Mouse (Mus musculus) splenic B cell, adult 2 months (primary cell): ENCODE data around the gene Meis1.

ENCODE experiments used
- DNase-seq: peaks from one replicate; pipeline ENCODE4 v3.0.0-alpha.2; 2011; ENCODE audit warnings: low read depth, low spot score
- H3K27me3 ChIP-seq: 2 replicates; pipeline ENCODE4 v1.6.1; 2012; ENCODE audit warnings: mild to moderate bottlenecking, low read length, moderate library complexity, mixed read lengths; ENCODE audit not compliant: control insufficient read depth, poor library complexity, insufficient read depth, severe bottlenecking
- H3K36me3 ChIP-seq: 2 replicates; pipeline ENCODE4 v1.6.1; 2012; ENCODE audit warnings: mild to moderate bottlenecking, low read length, moderate library complexity, mixed read lengths; ENCODE audit not compliant: control insufficient read depth, poor library complexity, insufficient read depth, severe bottlenecking

The Meis1 gene

DNA sequence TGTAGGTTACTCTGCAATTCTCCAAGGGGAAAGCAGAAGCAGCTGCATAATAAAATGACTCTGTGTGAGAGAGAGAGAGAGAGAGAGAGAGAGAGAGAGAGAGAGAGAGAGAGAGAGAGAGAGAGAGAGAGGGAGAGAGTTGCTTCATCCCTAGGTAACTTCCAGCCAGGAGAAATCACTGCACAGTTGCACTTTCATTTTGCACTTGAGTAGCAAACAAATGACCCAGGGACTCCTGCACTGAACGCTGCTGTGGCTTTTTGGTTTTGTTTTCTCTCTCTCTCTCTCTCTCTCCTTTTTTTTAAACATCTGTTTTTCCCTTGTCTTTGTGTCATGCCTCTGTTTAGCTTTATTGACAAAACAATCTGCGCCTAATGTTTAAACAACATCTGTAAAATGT lies 118.3 kb downstream of the Meis1 start:
- H3K27me3 ChIP-seq, result no peaks in the 10 kb centered on the region
- H3K36me3 ChIP-seq, result no peaks in the 10 kb centered on the region
- no peak for DNase-seq

DNA sequence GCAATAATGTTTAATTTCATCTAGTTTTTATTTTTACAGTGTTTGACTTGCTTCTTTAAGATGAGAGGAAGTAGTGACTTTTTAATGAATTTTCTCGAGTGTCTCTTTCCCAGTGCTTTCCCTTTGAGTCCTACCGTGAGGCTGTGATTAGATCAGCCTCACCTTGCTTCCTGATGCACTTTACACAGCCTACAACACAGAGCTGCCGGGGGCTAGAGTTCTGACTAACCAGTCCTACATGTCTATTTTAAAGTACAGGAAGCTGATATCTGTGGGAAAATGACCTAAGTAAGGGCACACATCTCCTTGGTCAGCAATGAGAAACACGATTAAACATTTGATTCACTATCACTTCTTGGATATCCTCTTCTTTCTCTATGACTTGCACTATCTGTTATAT lies 119.9 kb downstream of the Meis1 start:
- Histone ChIP-seq H3K36me3 (no peaks in the 10 kb centered on the region), H3K27me3 (no peaks in the 10 kb centered on the region)
- DNase-seq, result no peak

DNA sequence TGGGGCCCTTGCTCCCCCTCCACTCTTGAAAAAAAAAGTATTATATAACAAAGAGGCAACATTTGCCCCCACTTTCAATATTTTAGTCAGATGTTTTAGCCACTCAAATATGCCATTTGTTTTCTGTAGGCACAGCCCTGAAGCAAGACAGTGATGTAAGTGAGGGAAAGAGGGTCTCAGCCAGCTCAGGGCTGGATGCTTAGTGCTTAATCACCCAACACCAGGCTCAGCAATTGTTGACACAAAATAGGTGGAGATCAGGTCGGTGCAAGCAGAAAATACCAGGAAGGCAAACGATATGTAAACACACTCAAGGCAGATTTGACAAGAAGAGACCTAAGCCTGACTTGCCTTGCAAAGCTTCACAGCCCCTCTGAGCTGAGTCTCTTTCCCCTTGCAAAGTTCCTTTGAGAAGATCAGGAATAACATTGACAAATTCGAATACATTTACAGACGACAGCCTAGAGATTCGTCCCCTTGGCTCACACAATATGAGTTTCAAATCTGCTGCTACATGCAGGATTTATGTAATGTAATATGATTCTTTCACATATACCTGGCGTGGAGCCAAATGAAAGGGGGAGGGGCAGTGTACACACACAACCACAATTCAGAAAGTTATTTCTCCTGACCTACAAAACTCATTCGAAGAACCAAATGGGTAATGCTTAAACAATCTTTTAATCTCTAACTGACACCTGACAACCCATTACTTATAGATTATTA lies 120.7 kb downstream of the Meis1 start:
- no peak for DNase-seq
- no peaks in the 10 kb centered on the region for H3K36me3 ChIP-seq
- no peaks in the 10 kb centered on the region for H3K27me3 ChIP-seq

GRCm38 (mm10) chr11:18897250-18897649 lies 121.5 kb downstream of the Meis1 start:
- Histone ChIP-seq H3K36me3 (no peaks in the 10 kb centered on the region), H3K27me3 (no peaks in the 10 kb centered on the region)
- DNase-seq, result no peak

DNA sequence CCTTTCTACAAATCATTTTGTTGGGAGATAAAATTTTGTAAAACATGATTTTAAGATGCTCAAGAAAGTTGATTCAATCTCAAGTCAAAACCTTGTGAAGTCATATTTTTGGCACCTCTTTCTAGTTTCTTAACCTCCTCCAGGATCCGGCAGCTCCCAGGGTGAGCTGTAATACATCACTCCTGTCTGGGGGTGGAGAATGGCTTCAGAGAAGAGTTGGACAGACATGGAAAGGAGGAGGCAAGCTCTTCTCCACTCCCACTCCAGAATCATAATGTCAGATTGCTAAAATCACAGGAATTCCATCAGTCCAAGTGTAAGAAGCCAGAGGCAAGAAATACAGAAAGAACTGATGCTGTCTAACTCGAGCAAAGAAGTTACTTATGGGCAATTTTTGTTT lies 126.3 kb downstream of the Meis1 start:
- Histone ChIP-seq H3K36me3 (no peaks in the 10 kb centered on the region), H3K27me3 (no peaks in the 10 kb centered on the region)
- no peak for DNase-seq

DNA sequence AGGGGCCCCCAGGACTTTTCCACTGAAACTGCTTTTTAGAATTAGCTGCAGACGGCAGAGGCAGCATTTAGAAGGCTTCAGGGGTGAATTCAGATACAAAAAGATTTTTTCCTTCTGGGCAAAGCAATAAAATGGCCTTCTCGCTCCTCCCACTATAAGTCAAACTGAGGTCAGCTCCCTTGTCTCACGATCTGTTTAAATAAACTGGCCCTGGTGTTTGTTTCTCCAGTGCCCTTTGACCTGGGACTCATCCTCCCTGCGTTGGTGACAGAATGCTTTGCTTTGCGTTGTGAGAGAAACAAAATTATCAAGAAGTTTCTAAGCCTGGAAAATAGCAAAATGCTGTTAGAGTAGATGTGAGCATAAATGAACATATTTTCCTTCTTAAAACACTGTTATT lies 129.6 kb downstream of the Meis1 start:
- no peak for DNase-seq
- no peaks in the 10 kb centered on the region for H3K36me3 ChIP-seq

DNA sequence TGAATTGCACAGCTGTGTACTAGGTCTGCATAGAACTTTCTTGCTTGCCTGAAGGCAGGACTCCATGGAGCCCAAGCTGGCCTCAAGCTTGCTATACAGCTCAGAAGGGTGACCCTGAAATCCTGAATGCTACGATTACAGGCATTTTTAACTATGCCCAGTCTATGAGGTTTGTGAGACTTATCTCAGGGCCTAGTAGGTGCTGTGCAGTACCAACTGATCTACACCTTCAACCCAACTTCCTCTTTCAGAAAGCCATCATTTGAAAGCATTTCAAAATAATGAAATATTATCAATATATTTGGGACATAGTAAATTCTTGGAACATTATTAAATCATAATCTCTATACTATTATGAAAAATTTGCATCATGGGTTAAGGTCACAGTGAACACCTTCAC lies 130.1 kb downstream of the Meis1 start:
- no peaks in the 10 kb centered on the region for H3K36me3 ChIP-seq
- no peaks in the 10 kb centered on the region for H3K27me3 ChIP-seq
- DNase-seq, result no peak

More for the DNA sequence above, 129.6 kb downstream of the Meis1 start:
- no peaks in the 10 kb centered on the region for H3K27me3 ChIP-seq

- Histone ChIP-seq H3K27me3 (no peaks in the 10 kb centered on the region), H3K36me3 (no peaks in the 10 kb centered on the region)
- no peak for DNase-seq
These were observed 133.0 kb downstream of the Meis1 start for GRCm38 (mm10) chr11:18885729-18886325.

DNA sequence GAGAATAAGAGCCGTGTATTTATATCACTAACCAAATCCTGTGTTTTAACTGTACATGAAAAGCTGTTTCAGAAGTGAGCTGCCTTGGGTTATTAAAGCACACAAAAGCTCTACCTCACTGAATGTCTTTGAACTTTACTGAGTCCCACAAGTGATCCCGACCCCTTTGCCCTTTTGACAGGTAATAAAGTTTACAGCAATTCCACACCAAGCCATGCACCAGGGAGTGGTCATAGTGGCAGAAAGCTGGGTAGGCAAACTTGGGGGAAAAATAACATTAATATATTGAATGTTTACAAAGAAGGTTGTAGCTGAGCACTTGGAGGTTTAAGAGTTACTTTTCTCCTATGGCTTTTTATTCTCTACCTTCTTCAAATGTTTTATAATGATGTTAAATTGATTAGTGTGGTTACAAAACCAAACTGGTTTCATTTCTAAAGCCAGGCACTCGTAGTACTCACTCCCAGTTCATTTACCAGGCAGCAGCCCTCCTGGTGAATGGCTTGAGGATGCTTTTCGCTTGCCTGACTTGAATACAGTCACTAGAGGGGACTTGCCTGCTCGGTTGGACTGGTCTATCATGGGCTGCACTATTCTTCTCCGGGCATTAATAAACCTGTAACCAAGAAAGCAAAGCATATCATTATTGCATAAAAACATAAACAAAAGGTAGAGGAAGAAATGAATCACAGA lies 133.6 kb downstream of the Meis1 start:
- H3K36me3 ChIP-seq, result no peaks in the 10 kb centered on the region
- no peaks in the 10 kb centered on the region for H3K27me3 ChIP-seq
- no peak for DNase-seq

GRCm38 (mm10) chr11:18883987-18884386 lies 134.8 kb downstream of the Meis1 start:
- H3K27me3 ChIP-seq, result no peaks in the 10 kb centered on the region
- DNase-seq, result no peak
- H3K36me3 ChIP-seq, result no peaks in the 10 kb centered on the region

DNA sequence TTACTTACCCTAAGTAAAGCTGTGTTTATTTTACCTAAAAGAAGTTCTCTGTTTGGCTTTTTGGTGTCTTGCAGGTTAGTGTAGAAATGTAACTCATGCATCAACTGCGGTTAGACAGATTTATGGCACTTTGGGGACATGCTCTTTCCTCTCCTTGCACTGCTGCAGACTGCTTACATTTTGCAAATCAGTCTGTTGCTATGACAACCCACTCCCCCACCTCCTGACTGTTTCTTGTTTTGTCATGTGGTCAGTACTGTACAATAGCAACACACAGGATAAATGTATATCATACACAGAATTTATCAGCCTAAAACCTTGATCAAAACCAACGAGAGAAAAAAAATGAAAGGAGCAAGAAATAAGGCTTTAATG lies 135.3 kb downstream of the Meis1 start:
- Histone ChIP-seq H3K36me3 (no peaks in the 10 kb centered on the region), H3K27me3 (no peaks in the 10 kb centered on the region)
- DNase-seq, result peak; percentile 3

GRCm38 (mm10) chr11:18882747-18883506 lies 135.9 kb downstream of the Meis1 start:
- DNase-seq, result no peak
- Histone ChIP-seq H3K36me3 (no peaks in the 10 kb centered on the region), H3K27me3 (no peaks in the 10 kb centered on the region)

GRCm38 (mm10) chr11:18882315-18882714 lies 136.5 kb downstream of the Meis1 start:
- no peaks in the 10 kb centered on the region for H3K36me3 ChIP-seq
- no peak for DNase-seq
- no peaks in the 10 kb centered on the region for H3K27me3 ChIP-seq

GRCm38 (mm10) chr11:18880806-18881205 lies 138.0 kb downstream of the Meis1 start:
- no peak for DNase-seq
- peaks cover 2% of the 10 kb centered on the region for H3K27me3 ChIP-seq
- H3K36me3 ChIP-seq, result no peaks in the 10 kb centered on the region

DNA sequence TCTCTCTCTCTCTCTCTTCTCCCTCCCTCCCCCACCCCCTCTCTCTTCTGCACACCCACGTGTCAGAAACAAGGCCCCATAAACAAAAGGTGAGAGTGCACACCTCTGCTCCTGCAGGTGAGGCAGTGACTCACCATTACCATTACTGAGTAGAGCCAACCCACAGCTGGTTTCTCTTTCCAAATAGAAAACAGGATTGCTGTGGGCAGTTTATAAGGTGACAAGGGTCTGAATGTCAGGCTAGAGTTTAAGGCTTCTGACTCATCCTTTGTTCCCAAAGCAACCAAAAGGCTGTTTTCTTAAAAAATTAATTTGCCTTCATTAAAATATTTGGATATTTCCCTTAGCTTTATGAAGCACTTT lies 139.3 kb downstream of the Meis1 start:
- H3K27me3 ChIP-seq, result peaks cover 2% of the 10 kb centered on the region
- H3K36me3 ChIP-seq, result no peaks in the 10 kb centered on the region
- DNase-seq, result no peak
